Mouse (Mus musculus): Measurements from ENCODE around the gene Nbeal2. TPM values are rescaled to one million over a fixed set of nuclear protein-coding genes. Genes with fewer than 3 reads are reported as not detected.

Gene Nbeal2
- polyA plus RNA-seq, 1 experiment: 301 TPM

DNA sequence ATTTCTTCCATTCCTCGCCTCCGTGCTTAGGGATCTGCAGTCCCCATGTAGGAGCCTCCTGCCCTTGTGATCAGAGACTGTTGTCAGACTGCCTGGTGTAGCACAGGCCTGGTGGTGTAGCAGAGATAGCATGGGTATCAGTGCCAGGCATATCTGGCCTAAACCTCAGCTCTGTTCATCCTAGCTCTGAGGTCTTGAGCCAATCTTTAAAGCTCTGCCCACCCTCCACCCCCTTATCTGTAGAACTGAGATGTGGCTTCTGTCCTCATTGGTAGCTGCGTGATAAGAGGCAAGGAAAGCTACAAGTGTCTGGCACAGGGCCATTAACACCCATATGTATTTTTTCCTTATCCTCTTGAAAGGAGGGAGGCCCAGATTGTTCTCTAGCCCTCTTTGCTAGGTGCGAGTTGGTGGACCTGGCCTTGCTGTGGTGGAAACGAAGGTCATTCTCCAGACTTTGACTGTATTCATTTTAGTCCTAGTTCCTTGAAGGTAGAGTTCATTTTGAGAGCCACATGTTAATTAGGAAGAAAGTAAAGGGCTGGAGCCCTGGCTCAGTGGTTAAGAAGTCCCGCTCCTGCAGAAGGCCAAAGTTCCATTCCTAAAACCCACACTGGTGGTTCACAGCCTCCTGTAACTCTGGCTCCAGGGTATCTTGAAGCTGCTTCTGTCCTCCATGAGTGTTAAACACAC, 14.8 kb upstream of the Nbeal2 start:
- no peak overlapping the region for H3K4me3 ChIP-seq (ENCODE audit: control insufficient read depth, insufficient read depth, low read length)
- 91% methylated on average over 6 of the region's 6 CpGs for WGBS
- no peaks in the 10 kb centered on the region for H3K27me3 ChIP-seq (ENCODE audit: control insufficient read depth, insufficient read depth, low read length)
- TF ChIP-seq CTCF (IDR thresholded peaks at IDR 0.05; ENCODE audit: borderline replicate concordance, control insufficient read depth, extremely low read depth, insufficient read depth, low read length, poor library complexity): no peak
- TF ChIP-seq POLR2A (IDR thresholded peaks at IDR 0.05; ENCODE audit: control insufficient read depth, extremely low read depth, insufficient read depth, low read length, poor library complexity): no peak
- peaks cover 24% of the 10 kb centered on the region for H3K4me1 ChIP-seq (replicated peaks; ENCODE audit: control insufficient read depth, insufficient read depth, low read length)
- H3K27ac ChIP-seq (ENCODE audit: control insufficient read depth, insufficient read depth, low read length): no peak overlapping the region
- no peaks in the 10 kb centered on the region for H3K36me3 ChIP-seq (ENCODE audit: control insufficient read depth, insufficient read depth, low read length)
- no peak for DNase-seq

DNA sequence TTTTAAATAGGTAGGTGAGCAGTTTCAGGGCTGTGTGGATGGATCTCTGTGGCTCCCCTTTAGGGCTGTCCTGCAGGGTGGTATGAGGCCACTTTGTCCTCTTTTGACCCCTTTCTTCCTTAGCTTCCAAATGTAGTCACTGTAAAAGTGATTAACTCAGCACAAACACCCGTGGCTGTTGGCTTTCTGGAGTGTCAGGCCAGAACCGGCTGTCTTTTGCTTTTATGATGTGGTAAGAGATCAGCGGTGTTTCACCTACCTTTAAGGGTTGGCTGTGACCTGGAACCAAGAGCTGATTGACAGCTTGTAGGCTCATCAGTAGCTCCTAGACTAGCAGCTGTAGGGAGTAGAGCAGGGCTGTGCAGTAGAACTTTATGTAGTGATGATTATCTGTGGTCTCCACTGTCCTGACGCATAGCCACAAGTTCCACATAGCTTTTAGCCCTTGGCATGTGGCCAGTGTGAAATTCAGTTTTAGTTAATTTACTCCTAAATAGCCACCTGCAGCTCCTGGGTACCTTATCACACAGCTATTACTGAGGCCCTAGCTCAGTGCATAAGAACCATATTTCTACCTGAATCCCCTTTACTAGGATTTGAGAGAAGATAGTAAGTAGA, 13.4 kb upstream of the Nbeal2 start:
- peaks cover 16% of the 10 kb centered on the region for H3K4me1 ChIP-seq (replicated peaks; ENCODE audit: control insufficient read depth, insufficient read depth, low read length)
- no peak for DNase-seq
- H3K27ac ChIP-seq (ENCODE audit: control insufficient read depth, insufficient read depth, low read length): no peak overlapping the region
- H3K4me3 ChIP-seq (ENCODE audit: control insufficient read depth, insufficient read depth, low read length): no peak overlapping the region
- WGBS: 23% methylated on average over 4 of the region's 4 CpGs
- TF ChIP-seq POLR2A (IDR thresholded peaks at IDR 0.05; ENCODE audit: control insufficient read depth, extremely low read depth, insufficient read depth, low read length, poor library complexity): no peak
- no peak for TF ChIP-seq CTCF (IDR thresholded peaks at IDR 0.05; ENCODE audit: borderline replicate concordance, control insufficient read depth, extremely low read depth, insufficient read depth, low read length, poor library complexity)
- H3K36me3 ChIP-seq (ENCODE audit: control insufficient read depth, insufficient read depth, low read length): no peaks in the 10 kb centered on the region
- no peaks in the 10 kb centered on the region for H3K27me3 ChIP-seq (ENCODE audit: control insufficient read depth, insufficient read depth, low read length)

DNA sequence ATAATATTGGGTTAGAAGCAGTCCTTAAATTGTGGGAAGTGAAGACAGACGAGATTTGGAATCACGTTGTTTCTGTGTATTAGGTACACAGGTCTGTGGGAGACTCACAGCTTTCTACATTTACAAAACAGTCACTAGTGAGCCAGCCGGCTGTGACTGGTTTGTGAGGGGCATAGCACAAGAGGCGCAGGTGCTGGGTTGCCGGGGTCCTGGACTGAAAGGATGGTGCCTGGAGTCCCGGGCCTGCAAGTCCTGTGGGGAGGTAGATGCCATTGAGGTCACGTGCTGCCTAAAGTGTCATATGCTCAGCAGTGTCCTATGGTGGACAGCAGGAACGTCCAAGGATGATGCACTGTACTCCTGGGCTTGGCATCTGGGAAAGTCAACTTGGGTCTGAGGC, 12.4 kb upstream of the Nbeal2 start:
- no peak overlapping the region for H3K27ac ChIP-seq (ENCODE audit: control insufficient read depth, insufficient read depth, low read length)
- H3K4me3 ChIP-seq (ENCODE audit: control insufficient read depth, insufficient read depth, low read length): no peak overlapping the region
- DNase-seq: no peak
- 28% methylated on average over 8 of the region's 8 CpGs for WGBS
- no peaks in the 10 kb centered on the region for H3K27me3 ChIP-seq (ENCODE audit: control insufficient read depth, insufficient read depth, low read length)
- no peaks in the 10 kb centered on the region for H3K36me3 ChIP-seq (ENCODE audit: control insufficient read depth, insufficient read depth, low read length)
- peaks cover 18% of the 10 kb centered on the region for H3K4me1 ChIP-seq (replicated peaks; ENCODE audit: control insufficient read depth, insufficient read depth, low read length)
- TF ChIP-seq CTCF (IDR thresholded peaks at IDR 0.05; ENCODE audit: borderline replicate concordance, control insufficient read depth, extremely low read depth, insufficient read depth, low read length, poor library complexity) (no peak), POLR2A (IDR thresholded peaks at IDR 0.05; ENCODE audit: control insufficient read depth, extremely low read depth, insufficient read depth, low read length, poor library complexity) (no peak)

DNA sequence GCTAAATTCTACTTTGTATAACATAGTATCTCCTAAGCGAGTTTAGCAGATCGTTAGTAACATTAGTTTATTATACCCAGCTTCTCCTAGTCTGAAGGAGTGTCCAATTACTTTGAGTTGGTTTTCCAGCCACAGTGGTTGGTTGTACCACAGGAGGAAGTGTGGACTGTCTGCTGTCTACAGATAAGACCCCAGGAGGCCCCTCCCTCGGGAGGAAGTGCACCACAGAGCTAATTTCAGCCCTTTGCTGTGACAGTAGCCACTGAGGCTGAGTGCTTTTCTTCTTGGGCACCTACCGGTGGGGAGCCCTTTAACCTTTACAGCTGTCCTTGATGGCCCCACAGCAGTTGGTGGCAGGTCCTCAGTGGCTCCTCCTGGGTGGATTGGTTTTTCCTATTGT, 12.0 kb upstream of the Nbeal2 start:
- no peak for TF ChIP-seq POLR2A (IDR thresholded peaks at IDR 0.05; ENCODE audit: control insufficient read depth, extremely low read depth, insufficient read depth, low read length, poor library complexity)
- TF ChIP-seq CTCF (IDR thresholded peaks at IDR 0.05; ENCODE audit: borderline replicate concordance, control insufficient read depth, extremely low read depth, insufficient read depth, low read length, poor library complexity): no peak
- no peak overlapping the region for H3K4me3 ChIP-seq (ENCODE audit: control insufficient read depth, insufficient read depth, low read length)
- H3K27me3 ChIP-seq (ENCODE audit: control insufficient read depth, insufficient read depth, low read length): no peaks in the 10 kb centered on the region
- H3K4me1 ChIP-seq (replicated peaks; ENCODE audit: control insufficient read depth, insufficient read depth, low read length): peaks cover 18% of the 10 kb centered on the region
- H3K27ac ChIP-seq (ENCODE audit: control insufficient read depth, insufficient read depth, low read length): no peak overlapping the region
- DNase-seq: peak; percentile 26
- no peaks in the 10 kb centered on the region for H3K36me3 ChIP-seq (ENCODE audit: control insufficient read depth, insufficient read depth, low read length)
- 8% methylated on average over 4 of the region's 4 CpGs for WGBS

DNA sequence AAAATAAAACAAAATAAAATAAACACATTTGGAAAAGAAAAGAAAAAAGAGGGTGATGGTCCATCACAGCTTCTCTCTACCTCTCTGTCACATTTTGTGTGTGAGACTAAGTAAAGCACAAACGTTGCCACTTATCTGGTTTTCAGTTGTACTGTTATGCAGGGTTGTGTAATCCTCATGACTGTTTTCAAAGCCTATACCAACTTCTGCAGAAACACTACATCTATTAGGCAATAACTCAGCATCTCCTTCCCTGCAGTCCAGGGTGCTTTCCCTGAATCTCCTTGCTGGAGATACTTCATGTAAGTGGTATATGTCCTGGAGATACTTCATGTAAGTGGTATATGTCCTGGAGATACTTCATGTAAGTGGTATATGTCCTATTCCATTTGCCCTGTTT, 8.9 kb upstream of the Nbeal2 start:
- Histone ChIP-seq H3K27ac (ENCODE audit: control insufficient read depth, insufficient read depth, low read length) (no peak overlapping the region), H3K4me1 (replicated peaks; ENCODE audit: control insufficient read depth, insufficient read depth, low read length) (peaks cover 24% of the 10 kb centered on the region), H3K27me3 (ENCODE audit: control insufficient read depth, insufficient read depth, low read length) (no peaks in the 10 kb centered on the region), H3K36me3 (ENCODE audit: control insufficient read depth, insufficient read depth, low read length) (no peaks in the 10 kb centered on the region), H3K4me3 (ENCODE audit: control insufficient read depth, insufficient read depth, low read length) (no peak overlapping the region)
- WGBS: 79% methylated on average over 1 of the region's 1 CpGs
- no peak for DNase-seq
- TF ChIP-seq CTCF (IDR thresholded peaks at IDR 0.05; ENCODE audit: borderline replicate concordance, control insufficient read depth, extremely low read depth, insufficient read depth, low read length, poor library complexity): no peak

DNA sequence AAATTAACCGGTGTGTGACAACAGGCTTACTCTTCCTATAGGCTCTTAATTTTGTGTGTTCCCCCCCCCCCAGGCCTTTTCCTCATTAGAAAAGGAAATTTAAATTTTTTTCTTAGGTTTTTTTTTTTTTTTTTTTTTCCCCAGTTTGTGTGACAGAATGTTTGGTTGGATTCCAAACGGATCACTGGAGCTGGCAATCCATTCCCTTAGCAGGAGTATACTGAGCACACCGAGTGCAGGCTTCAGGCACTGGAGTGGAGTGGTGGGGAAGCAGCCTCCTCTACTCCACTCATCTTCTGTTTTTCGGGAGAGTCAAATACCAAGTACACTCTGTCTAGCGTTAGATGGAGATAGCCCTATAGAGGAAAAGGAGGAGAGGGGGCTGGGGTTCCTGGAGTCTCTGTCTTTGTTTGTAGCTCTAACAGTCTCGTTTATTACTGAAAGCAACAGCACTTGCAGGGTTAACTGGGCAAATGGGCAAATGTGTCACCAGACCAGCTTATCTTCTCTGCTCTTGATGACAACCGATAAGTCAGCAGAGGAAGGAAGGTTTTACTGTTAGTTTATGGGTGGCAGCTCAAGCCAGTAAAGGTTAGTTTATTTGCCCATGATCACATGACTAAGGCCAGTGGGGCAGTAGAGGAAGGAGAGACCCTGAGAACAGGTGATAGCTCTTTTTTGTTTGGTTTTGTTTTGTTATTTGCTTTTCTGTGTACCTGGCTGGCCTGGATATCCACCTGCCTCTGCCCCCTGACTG, 7.1 kb upstream of the Nbeal2 start:
- TF ChIP-seq CTCF (IDR thresholded peaks at IDR 0.05; ENCODE audit: borderline replicate concordance, control insufficient read depth, extremely low read depth, insufficient read depth, low read length, poor library complexity) (no peak), POLR2A (IDR thresholded peaks at IDR 0.05; ENCODE audit: control insufficient read depth, extremely low read depth, insufficient read depth, low read length, poor library complexity) (no peak)
- WGBS: 94% methylated on average over 7 of the region's 7 CpGs
- no peaks in the 10 kb centered on the region for H3K36me3 ChIP-seq (ENCODE audit: control insufficient read depth, insufficient read depth, low read length)
- H3K4me1 ChIP-seq (replicated peaks; ENCODE audit: control insufficient read depth, insufficient read depth, low read length): peaks cover 17% of the 10 kb centered on the region
- no peaks in the 10 kb centered on the region for H3K27me3 ChIP-seq (ENCODE audit: control insufficient read depth, insufficient read depth, low read length)
- H3K27ac ChIP-seq (ENCODE audit: control insufficient read depth, insufficient read depth, low read length): no peak overlapping the region
- DNase-seq: no peak
- no peak overlapping the region for H3K4me3 ChIP-seq (ENCODE audit: control insufficient read depth, insufficient read depth, low read length)
